Mouse (Mus musculus): Measurements from ENCODE around the gene Timm44. TPM values are rescaled to one million over a fixed set of nuclear protein-coding genes. Genes with fewer than 3 reads are reported as not detected.

The Timm44 gene
- total and polyA plus RNA-seq, 2 experiments from 2014 or later, result 78.8 to 95.0 TPM

DNA sequence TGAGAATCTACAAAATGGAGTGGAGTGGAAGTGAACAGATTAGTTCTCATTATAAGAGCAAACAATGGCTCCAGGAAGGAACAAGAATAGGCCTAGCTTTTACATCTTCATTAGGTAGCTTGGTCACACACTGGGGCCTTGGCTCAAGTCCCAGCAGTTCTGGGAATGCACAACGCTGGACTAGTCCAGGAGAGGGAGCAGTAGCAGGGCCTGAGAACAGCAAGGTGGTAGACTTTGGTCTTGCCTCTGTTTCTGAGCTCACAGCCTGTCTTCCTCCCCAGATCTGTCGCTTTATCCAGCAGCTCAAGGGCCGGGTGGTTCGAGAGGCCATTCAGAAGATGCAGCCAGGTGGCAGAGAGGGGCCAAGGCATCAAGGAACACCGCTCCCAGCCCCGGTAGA, 21.7 kb downstream of the Timm44 start:
- ATAC-seq (ENCODE audit: insufficient read depth, low read depth) (no peak), DNase-seq (ENCODE audit: low spot score) (peak; percentile 48)
- H3K4me1 ChIP-seq (ENCODE audit: control insufficient read depth, insufficient read depth), result peaks cover 18% of the 10 kb centered on the region
- H3K27ac ChIP-seq (ENCODE audit: low read depth), result no peak overlapping the region
- H3K4me3 ChIP-seq (ENCODE audit: low read depth, low read length), result peak overlapping the region; percentile 84
- no peaks in the 10 kb centered on the region for H3K9me3 ChIP-seq (replicated peaks; ENCODE audit: control insufficient read depth, low read length)
- H3K4me2 ChIP-seq (ENCODE audit: low read depth, low read length), result peak overlapping the region; percentile 89
- peaks cover 20% of the 10 kb centered on the region for H3K36me3 ChIP-seq (replicated peaks; ENCODE audit: control insufficient read depth, insufficient read depth, low read length)
- H3K27me3 ChIP-seq (ENCODE audit: control insufficient read depth, insufficient read depth, low read length), result no peaks in the 10 kb centered on the region
- TF ChIP-seq EP300 (IDR thresholded peaks at IDR 0.05; ENCODE audit: low read depth) (no peak), CTCF (IDR thresholded peaks at IDR 0.05; ENCODE audit: low read depth) (peak; percentile 55)
- 72% methylated on average over 6 of the region's 6 CpGs for WGBS
- no peak overlapping the region for H3K9ac ChIP-seq (replicated peaks; ENCODE audit: low read depth, low read length)

GRCm38 (mm10) chr8:4252934-4253841, 22.5 kb downstream of the Timm44 start, which contains the start of gene Snapc2:
Gene Snapc2, plus strand, starts transcription at chr8:4253080.
- DNase-seq (ENCODE audit: low spot score), result peak; percentile 90
- WGBS, result under 1% methylated on average over 68 of the region's 69 CpGs
- ATAC-seq (ENCODE audit: insufficient read depth, low read depth), result peak; percentile 88

GRCm38 (mm10) chr8:4252116-4252760, 23.5 kb downstream of the Timm44 start:
- H3K27me3 ChIP-seq (ENCODE audit: control insufficient read depth, insufficient read depth, low read length), result no peaks in the 10 kb centered on the region
- no peak overlapping the region for H3K27ac ChIP-seq (ENCODE audit: low read depth)
- H3K4me1 ChIP-seq (ENCODE audit: control insufficient read depth, insufficient read depth), result peaks cover 17% of the 10 kb centered on the region; the same call in 1 of the 2 replicates
- peaks cover 27% of the 10 kb centered on the region for H3K36me3 ChIP-seq (replicated peaks; ENCODE audit: control insufficient read depth, insufficient read depth, low read length)
- no peaks in the 10 kb centered on the region for H3K9me3 ChIP-seq (replicated peaks; ENCODE audit: control insufficient read depth, low read length)
- 40% methylated on average over 8 of the region's 8 CpGs for WGBS
- peak overlapping the region; percentile 84 for H3K4me3 ChIP-seq (ENCODE audit: low read depth, low read length)
- TF ChIP-seq EP300 (IDR thresholded peaks at IDR 0.05; ENCODE audit: low read depth) (no peak), CTCF (IDR thresholded peaks at IDR 0.05; ENCODE audit: low read depth) (no peak)
- ATAC-seq (ENCODE audit: insufficient read depth, low read depth) (no peak), DNase-seq (ENCODE audit: low spot score) (no peak)
- H3K4me2 ChIP-seq (ENCODE audit: low read depth, low read length), result peak overlapping the region; percentile 89
- peak overlapping the region; percentile 67 for H3K9ac ChIP-seq (replicated peaks; ENCODE audit: low read depth, low read length)

More at GRCm38 (mm10) chr8:4252934-4253841, 22.5 kb downstream of the Timm44 start, which contains the start of gene Snapc2:
- Histone ChIP-seq H3K4me2 (ENCODE audit: low read depth, low read length) (peak within 1 kb of the TSS; percentile 89), H3K9me3 (replicated peaks; ENCODE audit: control insufficient read depth, low read length) (no peaks in the 10 kb centered on the region), H3K4me3 (ENCODE audit: low read depth, low read length) (peak within 1 kb of the TSS; percentile 84), H3K27me3 (ENCODE audit: control insufficient read depth, insufficient read depth, low read length) (no peaks in the 10 kb centered on the region), H3K4me1 (ENCODE audit: control insufficient read depth, insufficient read depth) (peaks cover 17% of the 10 kb centered on the region; the same call in 1 of the 2 replicates), H3K36me3 (replicated peaks; ENCODE audit: control insufficient read depth, insufficient read depth, low read length) (peaks cover 21% of the 10 kb centered on the region), H3K27ac (ENCODE audit: low read depth) (peak within 1 kb of the TSS; percentile 83), H3K9ac (replicated peaks; ENCODE audit: low read depth, low read length) (peak within 1 kb of the TSS; percentile 67)
- TF ChIP-seq CTCF (IDR thresholded peaks at IDR 0.05; ENCODE audit: low read depth) (no peak), EP300 (IDR thresholded peaks at IDR 0.05; ENCODE audit: low read depth) (no peak)

GRCm38 (mm10) chr8:4250306-4250970, 25.3 kb downstream of the Timm44 start:
- peak; percentile 63 for DNase-seq (ENCODE audit: low spot score)
- Histone ChIP-seq H3K9me3 (replicated peaks; ENCODE audit: control insufficient read depth, low read length) (no peaks in the 10 kb centered on the region), H3K4me2 (ENCODE audit: low read depth, low read length) (no peak overlapping the region), H3K36me3 (replicated peaks; ENCODE audit: control insufficient read depth, insufficient read depth, low read length) (peaks cover 37% of the 10 kb centered on the region), H3K4me1 (ENCODE audit: control insufficient read depth, insufficient read depth) (peaks cover 17% of the 10 kb centered on the region; the same call in 1 of the 2 replicates), H3K9ac (replicated peaks; ENCODE audit: low read depth, low read length) (no peak overlapping the region), H3K27ac (ENCODE audit: low read depth) (no peak overlapping the region), H3K4me3 (ENCODE audit: low read depth, low read length) (no peak overlapping the region), H3K27me3 (ENCODE audit: control insufficient read depth, insufficient read depth, low read length) (no peaks in the 10 kb centered on the region)
- peak; percentile 24; the same call in 1 of the 2 replicates for ATAC-seq (ENCODE audit: insufficient read depth, low read depth)
- TF ChIP-seq CTCF (IDR thresholded peaks at IDR 0.05; ENCODE audit: low read depth) (peak; percentile 83), EP300 (IDR thresholded peaks at IDR 0.05; ENCODE audit: low read depth) (no peak)
- WGBS, result 39% methylated on average over 26 of the region's 26 CpGs

DNA sequence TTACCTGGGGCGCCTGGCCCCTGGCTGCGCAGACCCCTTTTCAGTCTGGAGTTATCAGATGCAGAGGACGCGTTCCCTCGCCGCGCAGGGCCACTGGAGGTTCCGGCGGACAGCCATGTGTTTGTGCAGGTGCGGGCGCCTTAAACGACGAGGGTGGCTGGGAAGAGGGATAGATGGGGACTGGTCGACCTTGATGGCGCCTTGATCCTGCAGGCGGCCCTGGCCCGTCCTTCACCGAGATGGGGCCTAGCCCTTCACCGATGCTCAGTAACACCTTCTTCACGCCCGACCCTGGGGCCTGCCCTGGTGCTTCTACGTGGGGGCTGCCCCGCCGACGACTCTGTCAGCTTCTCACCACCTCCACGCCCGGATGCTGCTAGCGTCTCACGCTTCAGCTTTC, 26.5 kb downstream of the Timm44 start:
- peak overlapping the region; percentile 45 for H3K4me2 ChIP-seq (ENCODE audit: low read depth, low read length)
- H3K27ac ChIP-seq (ENCODE audit: low read depth), result 0 out of 2 replicates have a peak overlapping the region, but pooled peaks have one; percentile 36
- H3K4me1 ChIP-seq (ENCODE audit: control insufficient read depth, insufficient read depth), result peaks cover 17% of the 10 kb centered on the region; the same call in 1 of the 2 replicates
- H3K36me3 ChIP-seq (replicated peaks; ENCODE audit: control insufficient read depth, insufficient read depth, low read length), result peaks cover 38% of the 10 kb centered on the region
- peak; percentile 14; the same call in 1 of the 2 replicates for ATAC-seq (ENCODE audit: insufficient read depth, low read depth)
- 14% methylated on average over 28 of the region's 29 CpGs for WGBS
- peak; percentile 37 for DNase-seq (ENCODE audit: low spot score)
- H3K9me3 ChIP-seq (replicated peaks; ENCODE audit: control insufficient read depth, low read length), result no peaks in the 10 kb centered on the region
- H3K9ac ChIP-seq (replicated peaks; ENCODE audit: low read depth, low read length), result peak overlapping the region; percentile 24; the same call in 1 of the 2 replicates
- TF ChIP-seq CTCF (IDR thresholded peaks at IDR 0.05; ENCODE audit: low read depth) (no peak), EP300 (IDR thresholded peaks at IDR 0.05; ENCODE audit: low read depth) (0 out of 2 replicates have a peak, but pooled peaks have one; percentile 38)
- no peak overlapping the region for H3K4me3 ChIP-seq (ENCODE audit: low read depth, low read length)
- no peaks in the 10 kb centered on the region for H3K27me3 ChIP-seq (ENCODE audit: control insufficient read depth, insufficient read depth, low read length)
